Mouse (Mus musculus) cerebellum, adult 9-11 months (tissue): ENCODE data around the gene Apopt1.

ENCODE experiments used
- DNase-seq: peaks from one replicate; pipeline ENCODE4 v3.0.0; 2022

Apopt1 gene

DNA sequence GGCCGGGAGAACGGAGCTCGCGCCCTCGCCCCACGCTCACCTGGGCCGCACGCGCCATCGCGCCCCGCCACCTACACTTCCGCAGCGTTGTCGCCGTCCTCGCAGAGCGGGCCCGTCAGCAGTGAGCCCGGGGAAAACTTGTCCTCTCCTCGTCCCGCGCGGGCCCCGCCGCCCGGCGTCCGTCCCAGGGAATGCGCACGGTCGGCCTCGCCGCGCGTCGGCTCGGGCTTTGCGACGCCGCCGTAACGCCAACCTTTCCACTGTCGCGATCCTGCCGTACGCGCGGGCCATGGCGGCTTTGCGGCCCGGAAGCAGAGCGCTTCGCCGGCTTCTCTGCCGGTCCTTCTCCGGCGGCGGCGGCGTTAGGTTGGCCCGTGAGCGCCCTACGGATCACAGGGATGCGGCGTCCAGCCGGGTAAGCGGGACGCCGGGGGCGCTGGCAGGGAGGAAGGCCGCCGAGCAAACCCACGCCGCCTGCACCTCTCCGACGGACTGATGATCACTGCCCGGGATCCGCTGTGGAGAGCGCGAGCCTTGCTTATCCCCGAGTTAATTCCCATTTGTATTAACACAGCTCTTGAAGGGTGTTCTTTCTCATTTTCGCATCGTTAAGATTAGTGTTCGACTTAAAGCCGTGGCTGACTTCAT is at the start of gene Apopt1, which contains the start of gene Bag5:
Gene Apopt1, plus strand, starts transcription at position 258 of the 648 bp plus-strand sequence.
Gene Bag5, minus strand, starts transcription at position 254 of the 648 bp plus-strand sequence.
- DNase-seq: peak; percentile 92

DNA sequence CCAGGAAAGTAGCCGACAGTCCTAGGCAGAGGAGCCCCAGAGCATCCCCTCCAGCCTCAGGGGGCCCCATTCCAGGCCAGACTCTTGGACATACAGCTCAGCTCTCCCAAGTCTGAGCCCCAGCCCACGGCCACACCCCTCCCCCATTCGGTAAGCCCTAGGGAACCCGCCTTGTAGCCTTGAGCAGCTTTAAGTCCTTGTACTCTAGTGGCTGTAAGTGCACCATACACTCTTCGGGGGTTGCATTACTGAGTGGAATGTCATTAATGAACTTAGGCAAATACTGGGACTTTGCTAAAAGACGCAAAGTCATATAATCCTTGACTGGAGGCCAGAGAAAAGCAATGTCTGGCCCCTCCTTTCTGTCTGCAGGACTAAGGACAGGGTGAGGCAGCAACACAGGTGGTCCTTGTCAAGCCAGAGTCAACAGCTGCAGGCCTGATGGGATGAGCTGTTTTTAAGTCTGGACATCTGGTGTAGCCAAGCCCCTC is 48.9 kb upstream of the Apopt1 start:
- DNase-seq: peak; percentile 39

DNA sequence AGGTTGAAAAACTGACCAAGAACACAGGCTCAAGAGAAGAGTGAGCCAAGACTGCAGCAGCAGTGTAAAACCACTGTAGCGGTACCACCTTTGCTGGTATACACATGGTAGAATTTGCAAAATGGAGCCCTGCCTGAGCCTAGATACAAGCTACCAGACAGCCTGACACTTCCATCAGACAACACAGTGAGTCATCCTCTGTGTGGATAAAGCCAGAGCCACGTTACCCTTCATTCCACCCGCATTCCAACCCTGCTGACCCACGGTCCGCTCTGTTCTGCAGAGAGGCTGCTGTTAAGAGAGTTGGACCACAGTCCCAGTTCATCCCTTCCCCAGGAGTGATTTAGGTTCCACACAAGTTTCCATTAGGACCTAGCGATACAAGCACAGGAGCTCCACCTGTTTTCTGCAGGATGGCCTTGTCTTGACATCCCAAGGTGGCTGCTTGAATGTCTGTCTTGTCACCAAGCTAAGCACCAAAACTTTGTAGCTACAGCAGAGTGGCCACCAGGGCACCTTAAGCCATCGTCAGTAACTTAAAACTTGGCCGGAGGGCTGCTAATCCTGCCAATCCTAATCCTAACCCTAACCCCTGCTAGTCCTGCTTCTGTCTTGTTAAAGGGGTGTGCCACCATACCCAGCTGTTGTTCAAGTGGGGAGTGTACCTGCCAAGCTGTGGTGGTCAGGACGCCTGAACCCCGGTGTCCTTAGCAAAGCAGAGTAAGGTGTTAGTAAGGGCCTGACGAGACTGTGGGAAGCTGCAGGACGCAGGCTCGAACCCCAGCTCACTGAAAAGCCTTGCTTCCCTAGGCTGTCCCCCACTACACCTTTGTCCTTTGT is 47.8 kb upstream of the Apopt1 start:
- DNase-seq: peak; percentile 28

DNA sequence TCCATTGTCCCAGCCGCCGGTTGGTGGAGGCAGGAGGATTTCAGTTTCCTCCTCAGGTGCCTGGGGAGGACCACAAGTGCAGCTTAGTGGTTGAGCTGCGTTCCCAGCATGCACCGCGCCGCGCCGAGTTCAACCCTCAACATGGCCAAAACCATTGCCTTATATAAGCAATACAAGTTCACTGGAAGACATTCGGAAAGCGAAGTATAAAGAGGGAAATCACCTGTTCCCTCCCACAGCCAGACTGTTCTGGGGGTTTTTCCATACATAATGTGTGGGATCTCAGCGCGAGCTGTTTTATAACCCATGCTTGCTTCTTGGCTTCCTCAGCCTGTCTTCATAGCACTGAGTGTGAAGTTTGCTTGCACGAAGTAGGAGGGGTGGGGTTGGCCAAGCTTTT is 46.7 kb upstream of the Apopt1 start:
- peak; percentile 22 for DNase-seq

DNA sequence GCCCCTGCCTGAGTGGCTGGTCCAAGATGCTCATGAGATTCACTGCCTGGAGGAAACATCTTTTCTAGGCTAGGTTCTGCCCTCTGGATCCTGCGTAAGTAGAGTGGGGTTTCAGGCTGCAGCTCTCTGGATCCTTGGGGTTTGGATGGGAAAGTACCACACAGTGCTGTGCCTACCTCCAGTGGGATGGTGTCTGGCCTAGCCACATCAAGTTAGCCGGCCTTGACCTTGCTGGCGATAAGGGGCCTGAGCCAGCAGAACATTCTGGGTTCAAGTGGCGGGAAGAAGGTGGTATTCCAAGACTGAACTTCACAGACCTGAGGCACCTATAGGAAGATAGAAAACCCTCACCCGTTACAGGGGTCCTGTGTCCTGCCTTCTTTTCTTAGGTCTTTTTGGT is 45.6 kb upstream of the Apopt1 start:
- DNase-seq: peak; percentile 43

DNA sequence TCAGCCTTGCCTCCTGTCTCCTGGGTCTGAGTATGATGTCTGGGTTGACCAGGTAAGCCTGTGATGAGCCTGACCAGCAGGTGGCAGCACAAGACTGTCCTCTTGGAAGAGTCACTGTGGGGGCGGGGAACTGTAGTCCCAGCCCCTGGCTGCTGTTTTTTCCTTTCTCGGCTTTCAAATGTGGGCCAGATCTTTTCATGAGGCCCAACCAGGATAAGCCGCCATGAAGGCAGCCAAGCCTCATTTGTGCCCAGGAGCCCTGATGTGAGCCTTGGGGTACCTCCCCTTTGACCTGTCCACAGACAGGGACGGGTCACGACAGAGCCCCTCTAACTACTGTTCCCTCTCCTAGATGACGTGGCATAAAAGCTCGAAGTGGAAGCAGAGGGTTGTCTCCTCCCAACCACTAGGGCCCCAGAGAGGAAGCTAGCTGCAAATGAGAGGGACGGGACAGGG is 44.6 kb upstream of the Apopt1 start:
- DNase-seq: peak; percentile 94

DNA sequence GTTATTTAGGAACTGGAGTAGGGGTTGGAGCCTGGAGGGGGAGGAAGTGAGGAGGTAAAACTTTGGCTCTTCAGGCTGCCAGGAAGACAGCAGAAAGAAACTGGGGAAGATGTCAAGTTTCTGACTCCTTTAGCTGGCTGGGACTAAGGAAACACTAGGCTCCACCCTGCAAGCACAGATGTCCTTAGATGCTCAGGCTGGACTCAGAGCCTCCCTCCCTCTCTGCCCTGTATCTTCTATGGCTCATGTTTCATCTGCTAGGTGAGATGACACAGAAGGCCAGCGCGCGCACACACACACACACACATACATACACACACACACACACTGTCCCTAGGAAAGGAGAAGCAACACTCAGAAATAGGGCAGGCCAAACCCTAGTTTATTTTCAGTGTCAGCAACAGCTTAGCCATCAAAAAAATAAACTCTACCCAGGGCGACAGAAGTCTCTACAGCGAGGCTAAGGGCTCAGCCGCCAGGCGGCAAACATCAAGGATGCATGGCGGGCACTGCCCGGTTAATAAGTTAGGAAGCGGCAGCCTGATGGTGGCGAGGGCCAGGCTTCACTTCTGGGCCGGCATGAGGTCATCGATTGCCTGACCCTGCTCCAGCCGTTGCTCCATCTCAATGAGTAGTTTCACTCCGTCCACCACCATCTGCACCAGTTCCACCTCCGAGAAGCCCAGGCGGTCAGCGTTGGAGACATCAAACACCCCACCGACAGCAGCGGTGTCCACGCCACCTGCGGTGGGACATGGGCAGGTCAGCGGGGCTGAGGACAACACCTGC is 43.9 kb upstream of the Apopt1 start:
- DNase-seq: peak; percentile 68

DNA sequence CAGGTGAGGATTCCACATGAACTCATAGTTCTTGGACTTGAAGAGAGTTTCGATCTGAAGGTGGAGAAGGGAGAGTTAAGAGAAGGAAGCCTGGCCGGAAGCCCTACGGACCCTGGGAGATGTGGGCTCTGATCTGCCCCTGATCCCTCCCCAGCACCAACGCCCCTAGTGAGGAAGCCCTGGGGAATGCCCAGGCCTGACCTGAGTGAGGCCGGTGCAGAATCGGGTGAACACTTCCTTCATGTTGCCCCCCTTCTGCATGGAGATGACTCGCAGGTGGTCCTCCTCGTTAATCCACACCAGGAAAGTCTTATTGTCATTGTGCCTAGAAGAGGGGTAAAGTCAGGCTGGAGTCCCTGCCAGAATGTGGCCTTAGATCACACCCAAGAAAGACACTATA is 43.1 kb upstream of the Apopt1 start:
- DNase-seq: no peak

DNA sequence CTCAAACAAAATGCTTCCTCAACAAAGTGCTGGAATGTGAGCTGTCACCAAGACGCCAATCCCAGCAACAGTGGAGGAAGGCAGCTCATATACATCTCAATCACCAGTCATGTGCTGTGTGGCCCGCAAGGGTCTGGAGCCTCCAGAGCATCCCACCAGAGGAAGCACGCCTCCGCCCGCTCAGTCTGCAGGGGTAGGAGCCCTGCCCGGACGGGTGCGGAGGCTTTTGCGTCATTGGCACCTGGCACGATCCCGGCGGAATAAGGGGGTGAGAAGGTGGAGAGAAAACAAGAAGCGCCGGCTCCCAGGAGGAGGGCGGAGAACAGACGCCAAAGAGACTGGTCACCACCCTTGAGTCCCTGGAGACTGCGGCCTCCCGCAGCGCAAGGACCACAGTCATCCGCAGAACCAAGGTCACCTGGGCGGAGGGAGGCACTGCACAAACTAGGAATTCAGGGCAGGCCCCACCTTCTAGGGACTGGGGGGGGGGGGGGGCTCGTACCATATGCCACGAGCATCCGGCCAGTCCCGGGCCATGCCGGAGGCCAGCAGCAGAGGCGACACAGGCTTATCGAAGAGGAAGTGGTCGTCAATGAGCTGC is 42.6 kb upstream of the Apopt1 start:
- DNase-seq: peak; percentile 90

DNA sequence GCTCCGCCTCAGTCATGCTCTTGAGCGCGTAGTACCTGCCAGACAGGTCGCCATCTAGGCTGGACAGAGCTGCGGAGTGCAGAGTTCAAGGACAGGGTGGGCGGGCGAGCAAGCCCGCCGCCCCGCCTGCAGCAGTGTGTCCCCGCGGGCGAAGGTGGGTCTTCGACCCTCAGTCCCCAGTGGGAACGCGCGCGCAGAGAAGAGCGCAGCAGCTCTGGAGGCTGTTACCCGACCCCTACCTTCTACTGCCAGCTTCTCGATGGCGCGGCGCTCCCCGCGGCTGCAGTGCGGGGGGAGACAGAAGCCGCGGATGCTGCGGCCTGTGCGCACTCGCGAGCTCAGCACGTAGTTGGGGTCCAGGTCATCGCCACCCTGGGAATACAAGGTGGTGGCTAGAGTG is 42.1 kb upstream of the Apopt1 start:
- no peak for DNase-seq

DNA sequence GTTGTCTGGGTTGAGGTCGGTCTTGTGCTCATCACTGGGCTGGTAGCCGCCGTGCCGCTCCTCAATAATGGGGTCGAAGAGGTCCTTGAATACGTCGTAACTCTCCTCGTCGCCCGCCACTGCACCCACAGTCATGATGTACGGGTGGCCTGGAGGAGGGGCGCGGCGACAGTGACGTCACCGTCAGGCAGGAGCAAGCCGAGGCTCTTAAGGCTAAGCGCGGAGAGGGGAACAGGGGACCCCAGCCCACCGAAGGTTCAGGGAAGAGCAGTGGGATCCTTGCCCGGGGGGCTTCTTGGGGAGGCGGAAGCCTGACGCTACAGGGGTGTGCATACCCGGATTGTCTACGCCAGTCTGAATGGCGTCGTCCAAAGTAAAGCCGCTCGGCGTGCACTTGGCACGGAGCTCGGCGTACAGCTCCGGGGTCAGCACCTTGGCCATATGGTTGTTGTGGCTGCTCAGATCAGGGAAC is 41.6 kb upstream of the Apopt1 start:
- peak; percentile 90 for DNase-seq

DNA sequence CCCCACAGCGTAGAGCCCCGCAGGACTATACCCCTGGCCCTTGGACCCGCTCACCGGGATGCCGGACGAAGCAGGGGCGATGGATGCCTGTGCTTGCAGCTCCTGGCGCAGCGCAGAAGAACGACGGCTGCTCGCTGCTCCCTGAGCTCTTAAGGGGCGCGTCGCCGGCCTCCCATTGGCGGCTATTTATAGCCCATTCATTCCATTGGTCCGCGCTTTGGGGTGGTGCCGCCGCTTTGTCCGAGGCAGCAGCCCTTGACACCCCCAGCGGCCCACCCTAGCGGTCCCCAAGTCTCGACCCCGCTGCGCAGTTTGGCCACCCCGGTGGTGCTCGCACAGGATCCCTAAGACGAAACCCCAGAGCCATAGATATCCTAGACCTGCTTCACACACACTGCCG is 40.9 kb upstream of the Apopt1 start, which contains the start of gene Ckb:
Gene Ckb, minus strand, starts transcription at position 163 of the 400 bp plus-strand sequence.
- peak; percentile 96 for DNase-seq

DNA sequence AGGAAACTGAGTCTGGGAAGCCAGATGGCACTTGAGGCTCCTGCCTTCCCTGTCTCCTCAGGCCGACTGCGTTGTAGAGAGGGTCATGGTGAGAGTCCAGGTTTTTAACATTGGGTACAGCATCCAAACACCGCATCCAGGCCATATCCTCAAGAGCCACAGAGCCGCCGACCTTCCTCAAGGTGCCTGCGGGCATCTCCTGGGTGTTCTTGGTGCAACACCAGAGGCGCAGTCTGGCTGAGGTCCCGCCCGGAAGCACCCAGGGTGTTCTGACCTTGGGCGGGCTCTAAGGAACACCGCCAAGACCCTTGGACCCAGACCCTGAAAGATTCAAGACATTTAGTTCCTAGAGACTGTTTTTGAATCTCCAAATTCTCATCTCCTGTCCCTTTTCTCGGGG is 40.5 kb upstream of the Apopt1 start:
- DNase-seq: no peak

DNA sequence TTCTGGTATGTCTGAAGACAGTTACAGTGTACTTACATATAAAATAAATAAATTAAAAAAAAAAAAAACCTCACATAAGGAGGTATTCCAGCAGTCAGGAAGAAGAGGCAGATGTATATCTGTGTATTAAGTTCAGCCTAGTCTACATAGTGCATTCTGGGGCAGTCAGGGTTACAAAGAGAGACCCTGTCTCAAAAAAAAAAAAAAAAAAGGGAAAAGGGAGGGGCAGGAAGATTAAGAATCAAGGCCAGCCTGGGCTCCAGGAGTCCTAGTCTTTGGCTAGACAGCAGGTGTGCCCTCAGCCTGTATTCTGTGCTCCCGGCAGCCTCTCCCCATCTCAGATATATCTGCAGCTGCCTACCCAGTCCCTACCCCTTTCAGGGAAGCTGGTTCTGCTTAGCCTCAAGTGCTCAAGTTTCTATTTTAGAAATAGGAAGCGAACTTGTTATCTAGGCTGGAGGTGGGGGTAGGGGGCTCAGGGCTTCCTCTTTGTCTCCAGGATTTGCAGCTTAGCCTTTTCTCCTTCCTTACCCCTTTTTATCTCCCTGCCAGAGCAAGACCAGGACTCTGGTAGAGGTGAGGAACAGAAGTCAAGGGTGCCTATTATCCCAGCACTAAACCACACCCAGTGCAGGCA is 38.1 kb upstream of the Apopt1 start:
- DNase-seq: peak; percentile 22

DNA sequence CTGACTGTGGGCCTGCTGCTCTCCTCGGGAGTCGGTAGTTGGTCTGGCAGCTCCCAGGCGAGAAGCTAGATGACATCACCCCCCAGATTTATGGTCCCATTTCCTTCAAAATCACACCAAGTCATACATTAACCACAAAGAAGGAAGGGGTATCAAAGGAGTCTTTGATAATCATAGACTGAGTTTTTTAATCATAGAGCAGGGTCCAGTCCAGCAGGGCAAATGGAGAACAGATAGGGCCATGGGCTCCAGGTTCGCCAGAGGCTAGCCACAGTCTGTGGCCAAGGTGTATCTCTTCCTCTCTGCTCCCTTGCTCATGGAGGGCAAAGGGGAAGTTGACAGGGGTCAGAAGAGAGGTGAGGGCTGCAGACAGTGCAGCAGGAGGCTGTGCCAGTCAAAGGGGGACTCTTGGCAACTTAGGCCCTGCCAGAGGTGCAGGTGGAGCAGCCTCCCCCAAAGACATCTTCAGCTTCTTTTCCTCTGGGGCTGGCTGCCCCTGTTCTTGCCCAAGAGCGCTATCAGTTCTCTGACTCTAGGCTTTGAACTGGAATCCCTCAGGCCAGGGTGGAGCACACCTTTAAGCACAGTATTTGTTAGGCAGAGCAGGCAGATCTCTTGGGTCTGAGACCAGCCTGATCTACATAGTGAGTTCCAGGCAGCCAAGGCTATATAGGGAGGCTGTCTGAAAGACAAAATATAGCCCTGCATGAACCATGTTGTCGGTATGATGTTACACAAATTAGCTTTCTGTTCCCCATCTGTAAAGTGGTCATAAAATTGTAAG is 37.1 kb upstream of the Apopt1 start:
- DNase-seq: no peak

DNA sequence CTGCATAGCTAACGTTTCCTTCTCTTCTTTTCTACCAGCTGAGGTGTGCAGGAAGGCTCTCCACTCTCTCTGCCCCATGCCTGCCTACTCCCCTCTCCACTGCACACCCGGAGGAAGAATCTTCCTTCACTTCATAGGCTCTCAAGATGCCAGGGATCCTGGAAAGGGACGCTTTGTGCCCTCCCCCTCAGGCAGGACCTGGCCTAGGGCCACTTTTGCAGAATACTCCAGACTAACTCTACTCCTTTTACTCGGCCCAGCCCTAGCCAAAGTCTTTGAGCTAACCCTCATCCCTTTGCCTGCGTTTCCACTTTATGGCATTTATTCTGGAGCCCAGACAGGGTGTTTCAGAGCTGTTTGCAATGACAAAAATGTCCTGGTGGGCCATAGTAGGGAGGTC is 35.6 kb upstream of the Apopt1 start:
- peak; percentile 69 for DNase-seq

DNA sequence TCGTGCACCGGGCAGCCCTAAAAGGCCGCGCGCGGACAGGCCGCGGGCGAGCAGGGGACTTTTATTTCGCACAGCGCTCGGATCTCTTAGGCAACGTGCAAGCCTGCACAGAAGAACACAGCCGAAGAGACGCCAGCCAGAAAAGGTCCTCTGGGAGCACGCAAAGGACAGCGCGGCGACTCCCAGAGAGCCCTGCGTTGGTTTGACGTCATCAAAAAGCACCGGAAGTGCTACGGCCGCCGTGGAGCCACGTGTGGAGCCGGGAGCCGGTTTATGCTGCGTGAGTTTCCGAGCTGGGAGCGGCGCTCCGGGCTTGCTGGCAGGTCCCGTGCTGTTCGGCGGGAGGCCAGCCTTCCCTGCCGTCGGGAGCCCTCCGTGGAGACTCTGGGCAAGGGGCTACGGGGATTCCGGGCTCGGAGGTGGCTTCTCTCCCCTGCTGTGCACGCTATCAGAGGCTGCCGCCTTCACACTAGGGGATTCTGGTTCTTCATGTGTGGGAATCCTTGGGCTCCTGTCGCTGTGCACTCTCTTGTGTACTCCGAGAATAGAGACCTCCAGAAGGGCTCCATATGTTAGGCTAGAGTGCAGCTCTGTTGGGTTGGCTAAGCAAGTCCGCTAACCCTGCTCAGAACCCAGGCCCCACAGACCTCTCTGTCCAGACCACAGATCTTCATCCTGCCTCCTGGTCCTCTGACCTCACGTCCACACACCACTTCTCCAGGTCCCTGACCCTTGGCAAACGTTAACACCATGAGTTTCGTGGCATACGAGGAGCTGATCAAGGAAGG is 35.0 kb upstream of the Apopt1 start, which contains the start of gene Trmt61a:
Gene Trmt61a, plus strand, starts transcription at position 224 of the 788 bp plus-strand sequence.
- DNase-seq: peak; percentile 91

DNA sequence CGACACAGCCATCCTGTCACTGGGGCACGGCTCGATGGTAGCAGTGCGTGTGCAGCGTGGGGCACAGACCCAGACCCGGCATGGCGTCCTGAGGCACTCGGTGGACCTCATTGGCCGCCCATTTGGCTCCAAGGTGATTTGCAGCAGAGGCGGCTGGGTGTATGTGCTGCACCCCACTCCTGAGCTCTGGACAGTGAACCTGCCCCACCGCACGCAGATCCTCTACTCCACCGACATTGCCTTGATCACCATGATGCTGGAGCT is 34.5 kb upstream of the Apopt1 start:
- peak; percentile 64 for DNase-seq

DNA sequence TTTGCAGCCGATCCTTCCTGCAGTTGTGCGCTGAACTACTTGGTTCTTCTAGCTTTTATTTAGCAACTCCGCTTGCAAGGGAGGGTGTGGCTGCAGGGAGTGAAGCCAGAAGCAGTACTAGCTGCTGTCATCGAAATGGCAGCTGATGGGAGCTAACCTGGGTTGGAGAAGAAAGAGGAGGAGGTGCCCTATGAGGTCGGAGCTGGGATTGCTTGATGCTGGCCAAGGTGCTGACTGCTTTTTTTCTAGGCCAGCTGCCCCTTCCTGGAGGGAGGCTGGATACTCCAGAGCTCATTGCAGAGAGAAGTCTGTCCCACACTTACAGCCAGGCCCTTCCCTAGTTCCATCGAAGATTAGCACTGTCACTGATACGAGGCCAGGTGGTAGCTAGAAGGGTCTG is 34.1 kb upstream of the Apopt1 start:
- no peak for DNase-seq

DNA sequence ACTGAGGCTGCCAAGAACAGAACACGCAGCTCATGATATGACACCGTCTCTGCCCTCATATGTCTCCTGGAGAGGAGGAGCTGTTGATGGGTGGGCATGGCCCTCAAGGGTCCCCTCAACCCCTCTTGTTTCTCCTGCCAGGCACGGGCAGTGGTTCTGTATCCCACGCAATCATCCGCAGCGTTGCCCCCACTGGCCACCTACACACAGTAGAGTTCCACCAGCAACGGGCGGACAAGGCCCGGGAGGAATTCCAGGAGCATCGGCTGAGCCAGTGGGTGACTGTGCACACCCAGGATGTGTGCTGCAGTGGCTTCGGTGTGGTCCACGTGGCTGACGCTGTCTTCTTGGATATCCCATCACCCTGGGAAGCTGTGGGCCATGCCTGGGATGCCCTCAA is 32.4 kb upstream of the Apopt1 start:
- DNase-seq: peak; percentile 40

DNA sequence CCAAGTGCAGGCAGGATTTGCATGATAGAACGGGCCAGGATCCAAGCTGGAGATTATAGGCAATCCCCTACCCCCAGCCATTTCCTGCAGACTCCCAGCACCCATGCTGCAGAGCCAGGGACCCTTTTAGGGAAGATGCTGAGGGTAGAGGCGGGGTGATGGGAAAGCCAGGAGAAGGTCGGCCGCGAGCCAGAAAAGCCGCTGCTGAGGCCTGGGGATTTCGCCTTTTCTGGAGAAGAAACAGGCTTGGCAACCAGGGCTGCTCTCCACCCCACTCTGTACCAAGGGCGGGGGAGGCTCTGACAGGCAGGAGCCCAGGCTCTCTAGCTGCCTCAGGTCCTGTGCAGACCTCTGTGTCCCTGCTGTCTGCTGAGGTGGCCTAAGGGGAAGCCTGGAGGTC is 31.8 kb upstream of the Apopt1 start:
- peak; percentile 39 for DNase-seq
